Mouse (Mus musculus) MEL (cell line): ENCODE measurements around the gene Mta1. TPM values are rescaled to one million over a fixed set of nuclear protein-coding genes. Genes with fewer than 3 reads are reported as not detected.
A peak's percentile ranks its signal among the peaks of the same experiment; 100 is the strongest.

Source experiments
- DNase-seq: peaks from one replicate; pipeline ENCODE4 v3.0.0; 2011; ENCODE audit warnings: low read depth, low spot score
- H3K27ac ChIP-seq: 2 replicates; pipeline ENCODE4 v1.5.1; 2012; ENCODE audit warnings: low read depth, mild to moderate bottlenecking, control low read depth, low read length, moderate library complexity; ENCODE audit not compliant: control insufficient read depth
- H3K27me3 ChIP-seq, 2 experiments: fragments of 150-350 bp in 1 of 2; sonication (generic) in 1 of 2; 2 replicates each; pipeline ENCODE4 v1.6.1; 2012; ENCODE audit warnings: low read length in 2 of 2, mild to moderate bottlenecking in 2 of 2, improper control_type of control experiment in 1 of 2, moderate library complexity in 1 of 2; ENCODE audit not compliant: insufficient read depth in 2 of 2, control insufficient read depth in 1 of 2
- H3K36me3 ChIP-seq, 2 experiments: 2 replicates each; pipeline ENCODE4 v1.6.1; 2012 to 2014; ENCODE audit warnings: low read length in 2 of 2, improper control_type of control experiment in 1 of 2, inconsistent platforms in 1 of 2, mild to moderate bottlenecking in 1 of 2; ENCODE audit not compliant: insufficient read depth in 2 of 2, control insufficient read depth in 1 of 2
- H3K4me1 ChIP-seq, 2 experiments: fragments of 150-350 bp in 1 of 2; sonication (generic) in 1 of 2; 2 replicates each; pipeline ENCODE4 v1.6.1; 2012; ENCODE audit warnings: low read length in 2 of 2, improper control_type of control experiment in 1 of 2, mild to moderate bottlenecking in 1 of 2; ENCODE audit not compliant: insufficient read depth in 2 of 2, control insufficient read depth in 1 of 2
- H3K4me3 ChIP-seq, 2 experiments: fragments of 150-350 bp in 1 of 2; sonication (generic) in 1 of 2; 2 replicates each; pipeline ENCODE4 v1.5.1; 2012; ENCODE audit warnings: low read depth in 2 of 2, low read length in 2 of 2, mild to moderate bottlenecking in 2 of 2, moderate library complexity in 2 of 2, control low read depth in 1 of 2, improper control_type of control experiment in 1 of 2; ENCODE audit not compliant: control insufficient read depth in 1 of 2, insufficient read depth in 1 of 2
- H3K79me2 ChIP-seq: 2 replicates; pipeline ENCODE4 v1.6.1; 2012; ENCODE audit warnings: mild to moderate bottlenecking, low read length, moderate library complexity; ENCODE audit not compliant: control insufficient read depth, poor library complexity, insufficient read depth
- H3K9ac ChIP-seq: 2 replicates; pipeline ENCODE4 v1.6.1; 2012; ENCODE audit warnings: low read depth, mild to moderate bottlenecking, control low read depth, low read length, moderate library complexity; ENCODE audit not compliant: control insufficient read depth, poor library complexity, severe bottlenecking
- H3K9me3 ChIP-seq: fragments of 150-350 bp; sonication (generic); replicated peaks from 2 replicates; pipeline ENCODE4 v1.6.1; 2012; ENCODE audit warnings: mild to moderate bottlenecking, low read length, improper control_type of control experiment, moderate library complexity; ENCODE audit not compliant: insufficient read depth
- BHLHE40 ChIP-seq: IDR thresholded peaks from 2 replicates; pipeline ENCODE4 v1.6.1; 2012; ENCODE audit warnings: low read depth, mild to moderate bottlenecking, inconsistent platforms, low read length, improper control_type of control experiment, borderline replicate concordance
- EP300 ChIP-seq, 2 experiments: IDR thresholded peaks; 2 replicates each; pipeline ENCODE4 v1.6.1; 2011; ENCODE audit warnings: improper control_type of control experiment in 2 of 2, low read length in 2 of 2, low read depth in 1 of 2, mild to moderate bottlenecking in 1 of 2
- MAZ ChIP-seq: IDR thresholded peaks from 2 replicates; pipeline ENCODE4 v1.6.1; 2012; ENCODE audit warnings: low read depth, mild to moderate bottlenecking, inconsistent platforms, low read length, improper control_type of control experiment
- MEF2A ChIP-seq: IDR thresholded peaks from 2 replicates; pipeline ENCODE4 v1.6.1; 2014; ENCODE audit warnings: low read depth, mild to moderate bottlenecking, inconsistent platforms, low read length, improper control_type of control experiment; ENCODE audit not compliant: poor library complexity, insufficient replicate concordance, severe bottlenecking; ENCODE audit errors: extremely low read depth
- POLR2A ChIP-seq, 2 experiments: IDR thresholded peaks; 2 replicates each; pipeline ENCODE4 v1.6.1; 2011 to 2012; ENCODE audit warnings: low read length in 2 of 2, mild to moderate bottlenecking in 2 of 2, control low read depth in 1 of 2, improper control_type of control experiment in 1 of 2, low read depth in 1 of 2, moderate library complexity in 1 of 2; ENCODE audit not compliant: control insufficient read depth in 1 of 2, insufficient read depth in 1 of 2, poor library complexity in 1 of 2
- SMC3 ChIP-seq: IDR thresholded peaks from 2 replicates; pipeline ENCODE4 v1.6.1; 2011; ENCODE audit warnings: low read depth, low read length, improper control_type of control experiment
- TAL1 ChIP-seq: IDR thresholded peaks from 2 replicates; pipeline ENCODE4 v1.6.1; 2012; ENCODE audit warnings: mild to moderate bottlenecking, inconsistent platforms, low read length, moderate library complexity, mixed read lengths
- TBP ChIP-seq: IDR thresholded peaks from 2 replicates; pipeline ENCODE4 v1.8.0; 2011; ENCODE audit warnings: low read depth, low read length, improper control_type of control experiment
- TCF12 ChIP-seq: IDR thresholded peaks from 2 replicates; pipeline ENCODE4 v1.6.1; 2014; ENCODE audit warnings: low read depth, mild to moderate bottlenecking, inconsistent platforms, low read length, improper control_type of control experiment, moderate library complexity
- ZKSCAN1 ChIP-seq: IDR thresholded peaks from 2 replicates; pipeline ENCODE4 v1.6.1; 2012; ENCODE audit warnings: low read depth, mild to moderate bottlenecking, inconsistent platforms, low read length, improper control_type of control experiment, moderate library complexity
- polyA plus RNA-seq, 2 experiments: library from polyadenylated mRNA; stranded (reverse) in 1 of 2; unstranded in 1 of 2; fragments of >175 nt in 1 of 2; fragments of >200 nt in 1 of 2; gene quantifications; 2 replicates each; pipeline versions ENCODE4 v1.2.1 to v1.2.4; 2012; ENCODE audit warnings: low replicate concordance in 2 of 2, low read depth in 1 of 2; ENCODE audit not compliant: insufficient read length in 2 of 2, insufficient read depth in 1 of 2, missing spikeins in 1 of 2
- total RNA-seq: library from RNA; depleted of rRNA; stranded (reverse); fragments of 300-350 nt; gene quantifications from 2 replicates; pipeline ENCODE4 v1.2.3, GENCODE M21; 2012

Gene Mta1
- total and polyA plus RNA-seq, 3 experiments, result 69.0 to 410 (median 99.5) TPM

DNA sequence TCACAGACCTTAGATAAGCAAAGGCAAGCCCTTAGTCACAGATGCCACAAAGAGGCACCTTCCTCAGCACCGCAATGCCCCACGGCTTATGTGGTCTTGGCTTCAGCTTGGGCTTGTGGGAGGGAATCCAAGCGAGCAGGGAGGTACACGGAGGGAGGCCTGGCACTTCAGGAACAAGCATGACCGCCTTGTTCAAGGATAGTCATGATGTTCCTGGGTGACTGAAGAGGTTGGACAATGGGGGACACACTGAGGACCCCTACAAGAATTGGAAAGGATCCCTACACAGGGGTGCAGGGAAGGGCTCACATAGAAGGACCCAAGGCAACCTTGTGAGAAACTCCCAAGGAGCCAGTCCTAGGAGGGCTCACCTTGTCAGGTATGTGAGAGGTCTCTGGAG lies 1.0 kb upstream of the Mta1 start:
- H3K27me3 ChIP-seq, result peaks cover 2 to 4% of the 10 kb centered on the region in 2 experiments; a peak in 1 of 4 replicates
- no peak overlapping the region for H3K9ac ChIP-seq
- peaks cover under 1 to 18% of the 10 kb centered on the region in 2 experiments; a peak in 3 of 4 replicates for H3K36me3 ChIP-seq
- H3K79me2 ChIP-seq, result peaks cover 41% of the 10 kb centered on the region
- TF ChIP-seq BHLHE40 (no peak), MEF2A (no peak), TCF12 (no peak)
- peak; percentile 58 for DNase-seq
- peak overlapping the region in 1 of 2 experiments; percentile 97; a peak in 1 of 4 replicates for H3K4me3 ChIP-seq
- peaks cover 11 to 29% of the 10 kb centered on the region in 2 experiments; a peak in 3 of 4 replicates for H3K4me1 ChIP-seq
- H3K27ac ChIP-seq, result no peak overlapping the region
- no peaks in the 10 kb centered on the region for H3K9me3 ChIP-seq

DNA sequence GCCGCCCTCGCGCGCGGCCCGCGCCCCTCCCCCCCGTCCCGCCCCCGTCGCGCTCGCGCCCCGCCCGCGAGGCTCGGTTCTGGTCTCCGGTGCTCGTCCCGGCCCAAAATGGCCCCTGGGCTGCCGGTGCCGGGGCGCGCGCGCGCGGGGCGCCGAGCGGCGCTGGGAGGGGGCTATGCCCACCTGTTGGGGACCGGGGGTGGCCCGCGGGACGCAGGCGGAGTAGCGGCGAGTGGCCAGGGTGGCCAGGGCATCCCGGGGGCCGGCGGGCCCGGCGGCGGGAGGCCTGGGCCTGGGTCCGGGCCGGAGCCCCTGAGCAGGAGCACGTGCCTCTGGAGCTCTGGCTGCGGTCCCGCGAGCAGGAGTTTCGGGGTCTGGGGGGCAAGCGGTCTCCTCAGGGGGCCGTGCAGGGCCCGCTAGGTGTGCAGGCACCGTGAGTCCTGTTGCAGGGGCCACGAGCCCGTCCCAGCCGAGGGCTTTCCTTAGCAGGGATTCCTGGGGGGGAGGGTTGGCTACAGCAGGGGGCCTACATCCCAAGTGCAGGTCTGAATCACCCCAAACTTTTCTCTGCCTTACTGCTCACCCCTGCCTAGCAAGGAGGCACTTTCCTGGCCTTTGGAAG lies 563 bp downstream of the Mta1 start:
- H3K4me1 ChIP-seq, result peaks cover 11 to 31% of the 10 kb centered on the region in 2 experiments; a peak in 3 of 4 replicates
- TF ChIP-seq POLR2A (IDR thresholded peaks at IDR 0.05; ENCODE audit: control insufficient read depth in 1 of 2, insufficient read depth in 1 of 2, low read depth in 1 of 2, low read length in 2 of 2, poor library complexity in 1 of 2) (peak in 1 of 2 experiments; percentile 5; a peak in 1 of 4 replicates), ZKSCAN1 (no peak), TBP (0 out of 2 replicates have a peak, but pooled peaks have one; percentile 43), EP300 (IDR thresholded peaks at IDR 0.05; ENCODE audit: low read depth in 1 of 2, low read length in 2 of 2) (no peak), TAL1 (no peak), MAZ (no peak)
- TF ChIP-seq, all 39 proteins: peak for 2
- Histone ChIP-seq H3K79me2 (peaks cover 56% of the 10 kb centered on the region), H3K9ac (peak overlapping the region; percentile 95), H3K9me3 (no peaks in the 10 kb centered on the region), H3K27ac (peak overlapping the region; percentile 61), H3K36me3 (peaks cover 2 to 18% of the 10 kb centered on the region in 2 experiments), H3K27me3 (peaks cover 1 to 3% of the 10 kb centered on the region in 2 experiments; a peak in 1 of 4 replicates), H3K4me3 (peak overlapping the region; percentile 72 to 95)
- DNase-seq, result peak; percentile 70

DNA sequence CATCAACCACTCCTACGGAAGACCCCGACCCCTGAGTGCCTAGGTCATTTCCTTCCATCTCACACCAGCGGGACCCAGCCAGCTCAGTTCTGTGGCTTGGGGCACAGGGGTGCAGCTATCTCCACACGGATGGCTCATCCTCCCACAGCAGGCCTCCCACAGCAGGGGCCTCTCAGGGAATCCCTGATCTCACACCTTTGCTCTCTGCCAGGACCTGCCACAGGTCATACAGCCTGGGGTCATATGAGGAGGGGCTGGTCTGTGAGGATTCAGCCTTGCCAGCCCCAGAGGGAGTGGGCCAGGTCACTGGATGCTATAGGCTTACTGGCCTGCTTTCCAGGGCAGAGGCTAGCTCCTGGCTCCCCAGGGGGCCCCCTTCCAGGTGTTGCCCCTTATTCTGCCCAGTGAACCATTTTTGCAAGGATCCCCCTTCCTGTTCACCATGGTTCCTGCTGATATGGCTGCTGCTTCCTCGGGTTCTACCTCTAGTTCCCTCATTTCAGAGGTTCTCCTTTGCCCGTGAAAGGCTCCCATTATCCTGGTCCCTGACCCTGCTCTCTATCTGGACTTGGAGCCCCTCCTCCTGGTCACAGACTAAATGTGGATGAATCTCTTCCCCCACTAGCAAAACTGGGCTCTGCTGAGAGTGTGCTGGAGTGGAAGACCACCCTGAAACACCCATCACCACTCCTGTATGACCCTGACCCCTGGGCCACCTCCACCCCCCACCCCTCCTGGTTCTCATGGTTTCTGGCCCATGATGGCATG lies 1.6 kb downstream of the Mta1 start:
- DNase-seq, result peak; percentile 57
- peak overlapping the region; percentile 95 for H3K9ac ChIP-seq
- peaks cover 2 to 18% of the 10 kb centered on the region in 2 experiments for H3K36me3 ChIP-seq
- H3K9me3 ChIP-seq, result no peaks in the 10 kb centered on the region
- H3K27ac ChIP-seq, result peak overlapping the region; percentile 61
- peak overlapping the region; percentile 72 to 95 for H3K4me3 ChIP-seq
- peaks cover 1 to 3% of the 10 kb centered on the region in 2 experiments; a peak in 1 of 4 replicates for H3K27me3 ChIP-seq
- peaks cover 66% of the 10 kb centered on the region for H3K79me2 ChIP-seq
- peaks cover 11 to 34% of the 10 kb centered on the region in 2 experiments; a peak in 3 of 4 replicates for H3K4me1 ChIP-seq
- TF ChIP-seq EP300 (IDR thresholded peaks at IDR 0.05; ENCODE audit: low read depth in 1 of 2, low read length in 2 of 2) (no peak), SMC3 (no peak)
- TF ChIP-seq, all 39 proteins: peak for 0
